Mouse (Mus musculus): ENCODE results near the gene Lmbrd2. TPM values are rescaled to one million over a fixed set of nuclear protein-coding genes. Genes with fewer than 3 reads are reported as not detected.

The Lmbrd2 gene
- total RNA-seq (2021), result 10 to 100 TPM; 13.1 to 14.0 TPM
- long read RNA-seq, experiment 1, full-length matches to known transcripts, result 1 of 3 reads
- long read RNA-seq, experiment 1, partial matches to known transcripts, result 1 of 3 reads
- long read RNA-seq, experiment 1, other reads (novel, unspliced or antisense), result 1 of 3 reads
- long read RNA-seq, experiment 2, partial matches to known transcripts, result 0 of 1 reads
- long read RNA-seq, experiment 2, other reads (novel, unspliced or antisense), result 1 of 1 reads

DNA sequence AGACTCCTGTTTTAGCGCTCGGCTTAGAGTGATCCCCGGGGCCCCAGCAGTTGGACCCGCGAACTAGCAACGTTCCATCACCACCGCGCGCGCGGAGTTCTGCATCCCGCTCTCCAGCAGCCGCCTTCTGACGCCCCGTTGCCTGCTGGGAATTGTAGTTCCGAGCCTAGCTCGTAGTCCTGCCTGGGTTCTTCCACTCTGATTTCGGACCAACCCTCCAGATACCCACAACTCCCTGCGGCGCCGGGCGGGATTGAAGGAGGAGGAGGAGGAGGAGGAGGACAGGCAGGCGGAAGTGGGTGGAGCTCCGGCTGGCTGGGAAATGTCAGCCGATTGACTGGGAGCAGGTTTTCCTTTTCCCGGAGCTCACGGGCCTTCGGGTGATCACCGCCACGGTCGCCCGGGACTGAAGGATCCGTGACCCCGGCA is at the start of gene Lmbrd2:
Lmbrd2 (plus strand) TSS at position 299 of the 429 bp plus-strand sequence.
- peak; percentile 99 for DNase-seq

- DNase-seq, result no peak
Observed at GRCm38 (mm10) chr15:9090662-9091061, 49.7 kb upstream of the Lmbrd2 start.

DNA sequence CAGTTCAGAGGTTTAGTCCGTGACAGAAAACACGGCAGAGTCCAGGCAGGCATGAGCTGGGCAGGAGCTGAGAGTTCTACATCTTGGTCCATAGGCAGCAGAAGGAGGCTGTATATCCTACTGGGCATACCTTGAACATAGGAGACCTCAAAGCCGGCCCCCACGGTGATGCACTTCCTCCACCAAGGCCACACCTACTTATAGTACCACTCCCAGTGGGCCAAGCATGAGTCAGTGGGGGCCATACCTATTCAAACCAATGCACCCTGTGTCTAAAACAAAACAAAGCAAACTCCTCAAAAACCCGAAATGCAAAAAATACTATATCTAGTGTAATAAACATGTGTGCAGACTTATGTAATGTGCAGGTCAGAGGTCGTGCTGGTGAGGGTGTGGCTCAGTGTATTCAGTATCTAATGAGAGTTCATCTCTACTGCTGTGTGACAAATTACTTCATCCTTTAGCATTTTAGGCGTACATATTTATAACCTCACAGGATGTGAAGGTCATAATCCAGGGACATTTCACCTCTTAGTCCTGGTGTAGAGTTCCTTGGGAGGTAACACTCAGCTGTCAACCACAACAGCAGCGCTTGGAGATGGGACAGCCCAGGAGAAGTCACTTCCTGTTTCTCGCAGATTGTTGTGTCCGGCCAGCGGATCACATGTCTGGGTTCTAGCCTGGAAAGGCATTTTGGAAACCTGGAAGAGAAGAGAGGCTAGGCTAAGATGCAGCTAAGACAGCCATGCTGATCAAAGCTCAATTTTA is 46.6 kb upstream of the Lmbrd2 start:
- DNase-seq, result no peak

DNA sequence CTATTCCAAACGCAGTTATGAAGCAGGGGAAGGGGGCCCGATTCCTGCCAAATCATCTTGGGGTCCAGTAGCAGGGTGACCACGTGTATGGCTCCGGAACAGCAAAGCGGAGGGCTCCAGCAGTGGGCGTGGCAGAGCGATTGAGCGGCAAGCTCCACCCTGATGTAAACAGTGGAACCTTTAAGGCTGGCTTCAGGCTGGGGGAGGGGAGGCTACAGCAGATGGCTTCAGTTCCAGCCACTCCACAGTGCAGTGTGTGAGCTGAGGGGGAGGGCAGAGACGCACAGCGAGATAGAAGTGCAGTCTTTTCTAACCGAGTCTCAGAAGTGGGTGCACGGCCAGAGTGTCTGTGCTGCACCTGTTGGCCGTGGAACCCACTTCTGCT is 46.0 kb upstream of the Lmbrd2 start:
- DNase-seq, result peak in 1 of 2 experiments; percentile 18

DNA sequence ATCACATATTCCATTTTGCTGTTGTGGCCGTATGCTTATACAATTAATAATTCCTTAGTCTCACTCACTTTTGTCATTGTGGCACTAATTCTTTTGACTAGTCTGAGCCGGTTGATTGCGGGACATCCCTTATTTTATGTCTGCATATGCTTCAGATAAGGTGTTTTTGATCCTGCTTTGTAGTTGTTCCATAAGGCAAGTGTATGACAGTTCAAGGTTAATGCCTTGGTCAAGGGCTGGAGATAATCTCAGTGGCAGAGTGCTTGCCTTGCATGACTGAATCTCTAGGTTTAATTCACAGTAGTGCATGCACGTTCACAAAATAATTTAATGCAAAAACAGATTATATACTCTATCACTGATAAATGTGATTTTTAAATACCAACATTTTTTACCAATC is 43.5 kb upstream of the Lmbrd2 start:
- DNase-seq, result no peak

GRCm38 (mm10) chr15:9100446-9101077 is 39.8 kb upstream of the Lmbrd2 start:
- DNase-seq, result no peak

- DNase-seq, result no peak
Observed at GRCm38 (mm10) chr15:9106303-9107074, 33.9 kb upstream of the Lmbrd2 start.

DNA sequence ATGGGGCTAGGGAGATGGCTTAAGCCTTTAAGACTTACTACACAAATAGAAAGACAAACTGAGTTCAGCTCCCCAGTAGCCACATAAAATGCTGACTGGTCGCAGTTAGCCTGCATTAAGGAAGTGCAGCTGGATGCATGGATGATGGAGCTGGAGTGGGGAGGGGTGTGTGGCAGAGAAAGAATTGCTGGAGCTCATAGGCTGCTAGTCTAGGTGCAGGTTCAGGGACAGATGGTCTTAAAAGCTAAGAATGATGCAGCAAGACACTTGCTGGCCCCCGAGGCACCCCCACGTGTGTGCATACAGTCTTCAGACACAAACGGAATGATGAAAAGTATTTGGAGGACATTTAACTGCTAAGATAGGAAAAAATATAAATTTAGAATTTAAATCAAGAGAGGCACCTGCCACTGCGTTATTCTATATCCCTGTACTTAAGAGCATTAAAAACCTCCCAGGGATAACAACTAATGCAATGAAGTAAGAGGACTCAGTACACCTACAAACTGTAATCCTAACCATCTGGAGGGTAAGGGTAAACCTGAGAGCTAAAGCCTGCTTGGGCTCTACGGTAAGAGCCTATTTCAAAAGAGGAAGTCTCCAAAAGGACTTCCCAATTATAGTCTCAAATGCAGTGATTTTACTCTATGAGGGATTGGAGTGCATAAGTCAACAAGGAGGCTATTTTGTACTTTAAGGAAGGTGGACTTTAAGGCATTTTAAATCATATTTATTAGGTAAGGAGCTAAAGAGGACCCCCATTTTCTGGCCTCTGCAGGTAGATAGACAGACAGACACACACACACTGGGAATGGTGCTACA is 29.6 kb upstream of the Lmbrd2 start:
- no peak for DNase-seq

DNA sequence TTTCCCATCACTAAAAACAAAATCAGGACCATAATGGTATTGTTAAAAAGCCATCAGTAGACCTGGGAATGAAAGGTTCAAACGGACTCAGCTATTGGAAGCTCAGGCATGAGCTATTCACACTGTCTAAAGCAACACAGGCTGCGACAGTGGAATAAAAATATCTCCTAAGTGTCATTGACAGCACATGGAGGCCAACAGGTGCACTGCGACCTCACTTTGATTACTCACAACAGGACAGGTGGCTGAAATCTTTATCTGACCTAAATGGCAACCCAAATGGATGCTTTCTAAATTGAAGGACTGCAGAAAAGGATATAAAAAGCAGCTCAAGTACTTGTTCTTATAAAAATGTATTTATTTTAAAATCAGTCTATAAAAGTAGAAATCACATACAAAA is 28.7 kb upstream of the Lmbrd2 start:
- no peak for DNase-seq

DNA sequence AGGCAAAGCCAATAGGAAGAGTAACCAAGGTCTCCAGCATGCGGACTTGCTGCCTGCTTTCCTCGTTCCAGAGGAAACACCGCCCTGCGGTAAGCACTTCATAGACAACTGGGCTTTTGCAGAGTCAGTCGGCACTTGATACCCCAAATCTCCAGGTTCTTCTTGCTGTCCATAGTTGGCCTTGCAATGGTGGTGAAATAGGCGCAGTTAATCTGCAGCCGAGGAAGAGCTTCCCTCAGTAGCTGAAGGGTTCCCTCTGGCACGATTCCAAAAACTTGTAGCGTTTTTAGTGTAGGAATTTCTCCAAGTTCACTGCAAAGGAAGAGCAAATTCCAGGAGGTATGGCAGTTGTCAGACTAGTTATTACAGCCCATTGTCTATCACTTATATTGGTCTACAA is 26.8 kb upstream of the Lmbrd2 start:
- DNase-seq, result no peak

DNA sequence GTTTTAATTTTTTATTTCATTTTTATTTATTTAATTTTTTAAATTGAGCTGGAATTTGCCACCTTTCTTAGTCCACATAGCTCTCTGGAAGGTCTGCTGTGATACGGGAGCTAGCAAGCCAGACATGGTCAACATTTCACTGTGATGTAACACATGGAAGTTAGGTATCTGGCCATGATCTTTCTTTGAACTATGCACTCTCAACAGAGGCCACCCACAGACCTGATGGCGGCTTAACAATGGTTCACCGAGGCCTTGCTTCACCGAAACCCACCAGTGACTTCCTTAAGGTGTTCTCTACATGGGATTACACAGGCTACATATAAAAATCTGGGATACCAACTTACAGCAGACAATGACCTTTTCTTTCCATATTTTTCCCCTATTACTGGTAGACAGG is 26.2 kb upstream of the Lmbrd2 start:
- no peak for DNase-seq

DNA sequence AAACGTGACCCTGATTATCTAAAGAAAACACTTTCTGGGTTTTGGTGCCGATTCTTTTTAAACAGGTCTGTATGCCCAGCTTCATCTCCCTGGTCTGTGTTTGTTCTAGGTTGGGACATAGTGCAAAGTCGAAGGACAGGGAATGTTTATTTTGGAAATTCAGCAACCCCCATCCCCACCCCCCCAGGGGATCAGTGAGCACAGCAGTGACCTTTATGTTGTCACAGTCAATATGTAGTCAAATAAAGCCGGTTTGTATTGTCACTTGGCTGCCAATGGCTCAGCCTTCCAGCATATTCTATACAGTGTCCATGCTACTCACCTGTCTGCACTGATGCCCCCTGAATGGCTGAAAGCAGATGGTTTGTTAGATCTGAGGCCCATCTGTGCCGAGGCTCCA is 25.8 kb upstream of the Lmbrd2 start:
- no peak for DNase-seq

- no peak for DNase-seq
Observed at GRCm38 (mm10) chr15:9118852-9119251, 21.5 kb upstream of the Lmbrd2 start.

DNA sequence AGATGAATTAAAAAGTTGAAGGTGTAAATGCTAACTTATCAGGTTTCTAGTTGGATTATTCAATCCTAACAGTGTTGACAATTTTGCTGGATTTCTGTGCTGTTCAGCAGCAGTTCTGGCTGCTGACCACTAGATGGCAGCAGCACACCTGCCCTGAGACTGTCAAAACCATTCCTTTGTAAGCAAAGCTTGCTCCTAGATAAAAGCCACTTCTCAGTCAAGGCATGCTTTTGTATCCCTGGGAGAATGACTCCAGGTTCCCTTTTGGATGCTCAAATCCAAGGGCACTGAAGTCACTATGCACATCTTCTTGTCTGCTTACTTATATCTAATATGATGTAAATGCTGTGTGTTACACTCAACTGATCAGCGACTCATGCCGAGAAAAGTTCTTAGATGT is 20.3 kb upstream of the Lmbrd2 start:
- peak; percentile 38 to 66 for DNase-seq

DNA sequence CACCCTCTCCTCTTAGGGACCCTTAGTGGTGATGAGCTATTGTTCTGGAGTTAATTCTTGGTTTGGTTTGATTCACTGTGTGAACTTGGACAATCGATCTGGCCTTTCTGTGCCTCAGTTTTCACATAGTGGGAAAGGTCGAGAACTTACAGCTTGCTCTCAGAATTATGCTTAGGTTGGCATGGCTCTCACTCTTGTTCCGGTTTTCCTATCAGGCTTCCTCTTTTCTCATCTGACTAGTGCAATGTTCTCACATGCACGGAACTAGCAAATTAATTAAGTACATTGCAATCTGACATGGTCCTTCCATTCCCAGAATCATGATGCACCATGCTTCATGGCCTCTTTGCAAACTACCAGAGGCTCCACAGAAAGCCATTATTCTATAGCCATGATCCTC is 17.4 kb upstream of the Lmbrd2 start:
- DNase-seq, result peak in 1 of 2 experiments; percentile 34

DNA sequence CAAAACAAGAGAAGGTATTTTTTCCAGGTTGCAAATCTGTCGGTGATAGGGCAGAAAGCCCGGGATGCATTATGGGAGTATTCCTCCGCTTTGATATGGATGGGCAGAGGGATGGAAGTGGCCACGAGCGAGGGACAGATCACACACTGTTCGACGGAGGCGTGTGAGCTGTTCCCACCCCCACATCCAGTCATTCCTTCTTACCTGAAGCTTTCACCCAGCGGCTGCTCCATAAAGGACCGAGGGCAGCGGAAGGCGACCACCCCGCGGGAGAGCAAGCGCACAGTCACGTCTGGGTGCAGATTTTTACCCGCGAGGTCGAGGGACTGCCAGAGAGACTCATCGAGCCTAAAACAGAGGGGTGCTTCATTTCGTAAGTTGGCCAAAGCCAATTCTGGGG is 15.5 kb upstream of the Lmbrd2 start:
- no peak for DNase-seq

- DNase-seq, result no peak
Observed at GRCm38 (mm10) chr15:9127051-9127791, 13.1 kb upstream of the Lmbrd2 start.

DNA sequence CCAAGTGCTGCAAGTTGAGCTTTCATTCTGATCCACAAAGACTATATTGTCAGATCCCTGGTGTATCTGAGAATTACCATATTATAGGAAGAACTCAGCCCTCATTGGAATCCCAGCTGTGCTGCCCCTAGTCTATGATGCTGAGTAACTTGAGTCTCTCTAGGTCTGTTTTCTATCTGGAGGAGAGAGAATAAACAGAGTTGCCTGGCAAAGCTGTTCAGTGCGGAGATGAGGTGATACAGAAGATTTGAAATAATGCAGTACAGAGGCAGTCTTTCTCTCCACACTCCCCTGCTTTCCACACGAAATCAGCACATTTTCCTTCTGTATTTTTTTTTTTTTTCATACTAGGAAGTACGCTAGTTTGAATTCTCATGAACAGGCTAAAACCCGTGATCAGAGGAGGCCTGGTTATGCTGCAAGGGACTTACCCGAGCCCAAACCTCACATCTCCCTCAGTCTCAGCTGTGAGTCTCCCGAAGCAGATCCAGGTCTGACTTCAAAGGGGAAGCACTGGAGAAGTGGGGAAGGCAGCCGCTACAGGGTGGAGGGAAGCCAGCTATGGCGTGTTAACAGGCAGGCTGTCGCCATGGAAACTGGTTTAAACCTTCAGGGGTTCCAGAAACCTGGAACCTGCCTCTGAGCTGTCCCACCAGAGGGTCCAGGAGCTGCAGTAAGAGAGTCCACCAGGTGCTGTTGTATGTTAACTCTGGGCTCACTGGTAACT is 9.4 kb upstream of the Lmbrd2 start:
- DNase-seq, result peak in 1 of 2 experiments; percentile 30

GRCm38 (mm10) chr15:9131499-9131888 is 8.9 kb upstream of the Lmbrd2 start:
- peak in 1 of 2 experiments; percentile 25 for DNase-seq
